ENCODE assay signal across 8 mouse cellular contexts in the genomic region with DNA sequence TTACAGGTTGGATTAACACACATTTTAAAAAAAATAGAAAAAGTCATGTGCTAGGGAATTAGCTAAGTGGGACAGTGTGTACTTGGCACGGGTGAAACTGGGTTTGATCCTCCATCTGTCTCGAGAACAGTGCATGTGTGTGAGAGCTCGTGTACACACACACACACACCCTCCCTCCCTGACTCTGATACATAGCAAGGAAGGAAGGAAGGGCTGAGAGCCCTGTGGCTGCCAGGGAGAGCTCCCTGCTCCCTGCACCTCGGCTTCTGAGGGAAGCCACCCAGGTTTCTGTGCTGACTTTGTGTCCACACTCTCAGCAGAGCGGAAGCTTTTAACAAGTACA.
DNase-seq lines count a peak whose midpoint lies in the region; ATAC-seq lines count a peak whose summit lies in the region.

No protein-coding gene starts in this region.

- H3K4me1 ChIP-seq in heart, embryonic 13.5 days, result peaks cover 43% of the 10 kb centered on the region
- H3K4me1 ChIP-seq in midbrain, embryonic 11.5 days (ENCODE audit: control insufficient read depth, insufficient read depth, low read length), result peaks cover 15% of the 10 kb centered on the region

- H3K27me3 ChIP-seq in heart, embryonic 13.5 days (replicated peaks), result no peaks in the 10 kb centered on the region
- H3K27me3 ChIP-seq in midbrain, embryonic 11.5 days (ENCODE audit: control insufficient read depth, insufficient read depth, low read length), result no peaks in the 10 kb centered on the region

- DNase-seq in heart, adult 11 months, result peak; percentile 97
- DNase-seq in heart, adult 8-10 months (ENCODE audit: low spot score), result no peak
- peak; percentile 21 to 32 for DNase-seq in cerebellum, postnatal 10 days
- DNase-seq in kidney, postnatal 36 days, result peak; percentile 54 to 69
- peak; percentile 85 for DNase-seq in midbrain, embryonic 11.5 days (ENCODE audit: low spot score, missing footprints)
- no peak for DNase-seq in T-cell, adult 2 months (ENCODE audit: low spot score)
- DNase-seq in right cerebral cortex, postnatal 14 days, result no peak

- no peaks in the 10 kb centered on the region for H3K36me3 ChIP-seq in heart, embryonic 13.5 days
- H3K36me3 ChIP-seq in midbrain, embryonic 11.5 days (ENCODE audit: control insufficient read depth, insufficient read depth, low read length), result no peaks in the 10 kb centered on the region

- 23% methylated on average over 5 of the region's 5 CpGs for WGBS in heart, embryonic 13.5 days
- WGBS in midbrain, embryonic 11.5 days, result 13% methylated on average over 5 of the region's 5 CpGs

- H3K9me3 ChIP-seq in heart, embryonic 13.5 days, result no peaks in the 10 kb centered on the region
- no peaks in the 10 kb centered on the region for H3K9me3 ChIP-seq in midbrain, embryonic 11.5 days (ENCODE audit: control insufficient read depth, low read length)

- H3K4me3 ChIP-seq in heart, embryonic 13.5 days, result peak overlapping the region; percentile 22; the same call in 1 of the 2 replicates
- H3K4me3 ChIP-seq in midbrain, embryonic 11.5 days (ENCODE audit: low read depth, low read length), result no peak overlapping the region

- peak overlapping the region; percentile 71 for H3K9ac ChIP-seq in heart, embryonic 13.5 days
- no peak overlapping the region for H3K9ac ChIP-seq in midbrain, embryonic 11.5 days (ENCODE audit: low read length)

- ATAC-seq in heart, embryonic 13.5 days (ENCODE audit: extremely low read depth, insufficient number of reproducible peaks, low FRiP score, low TSS enrichment), result no peak
- ATAC-seq in midbrain, embryonic 11.5 days (ENCODE audit: low FRiP score), result peak; percentile 50

- peak overlapping the region; percentile 75 for H3K27ac ChIP-seq in heart, embryonic 13.5 days (replicated peaks)
- no peak overlapping the region for H3K27ac ChIP-seq in midbrain, embryonic 11.5 days (ENCODE audit: low read depth, low read length)

- peak overlapping the region; percentile 61 for H3K4me2 ChIP-seq in heart, embryonic 13.5 days
- H3K4me2 ChIP-seq in midbrain, embryonic 11.5 days, result peak overlapping the region; percentile 36

Comparison
In these comparisons a context has a peak if more than half of its experiments do, and no peak if none do; other contexts are left out.
1. DNase-seq: peak in heart, adult 11 months (single experiment), cerebellum, postnatal 10 days (2 of 2), kidney, postnatal 36 days (2 of 2) and midbrain, embryonic 11.5 days (single experiment); none in heart, adult 8-10 months (single experiment), T-cell, adult 2 months (single experiment) and right cerebral cortex, postnatal 14 days (single experiment).